Comparison of ENCODE assay signal across 9 mouse cellular contexts in genomic region chr5:20637300-20637989, GRCm38 (mm10).
A peak's percentile ranks its signal among the peaks of the same experiment; 100 is the strongest.
DNase-seq lines count a peak whose midpoint lies in the region; ATAC-seq and TF ChIP-seq lines count a peak whose summit lies in the region.
"Had no signal": no experiment of that assay in that cellular context is flagged by ENCODE, and none has a peak within 500 bp of the region (broad histone marks: within the 10 kb centered on the region; RNA-seq: fewer than 3 reads in every experiment).

No protein-coding gene starts in this region.

- no peak for DNase-seq in hindbrain, embryonic 10.5 days (ENCODE audit: low spot score)
- peak; percentile 37 for DNase-seq in NIH3T3 (ENCODE audit: low read depth)
- DNase-seq in left cerebral cortex, postnatal 4 days, result peak; percentile 14
- DNase-seq in ovary, postnatal 36 days (ENCODE audit: low spot score), result no peak
- no peak for DNase-seq in MN1 (ENCODE audit: low spot score)
- no peak for DNase-seq in spleen, postnatal 14 days (ENCODE audit: low spot score in 2 of 2)

- no peak overlapping the region for H3ac ChIP-seq in C2C12 (ENCODE audit: control insufficient read depth, insufficient read length, low read depth)

- H3K27me3 ChIP-seq in hindbrain, embryonic 15.5 days, result no peaks in the 10 kb centered on the region
- no peaks in the 10 kb centered on the region for H3K27me3 ChIP-seq in hindbrain, embryonic 10.5 days (ENCODE audit: insufficient read depth, poor library complexity, severe bottlenecking)
- no peaks in the 10 kb centered on the region for H3K27me3 ChIP-seq in C2C12 (ENCODE audit: control insufficient read depth, insufficient read depth, insufficient read length)

- H3K79me3 ChIP-seq in C2C12 (ENCODE audit: low read depth), result no peaks in the 10 kb centered on the region

- H3K79me2 ChIP-seq in C2C12 (ENCODE audit: control insufficient read depth, insufficient read depth), result no peaks in the 10 kb centered on the region

- no peak overlapping the region for H3K4me3 ChIP-seq in hindbrain, embryonic 15.5 days
- no peak overlapping the region for H3K4me3 ChIP-seq in hindbrain, embryonic 10.5 days
- no peak overlapping the region for H3K4me3 ChIP-seq in C2C12 (ENCODE audit: insufficient read depth, poor library complexity, severe bottlenecking)

- peaks cover 39% of the 10 kb centered on the region for H3K4me1 ChIP-seq in hindbrain, embryonic 15.5 days (replicated peaks)
- no peaks in the 10 kb centered on the region for H3K4me1 ChIP-seq in hindbrain, embryonic 10.5 days (replicated peaks)

- TF ChIP-seq CTCF in C2C12 (IDR thresholded peaks at IDR 0.05; ENCODE audit: control insufficient read depth, insufficient read depth, insufficient read length), result peak; percentile 15

- WGBS in hindbrain, embryonic 15.5 days, result 77% methylated on average over 5 of the region's 5 CpGs
- WGBS in hindbrain, embryonic 10.5 days, result 88% methylated on average over 5 of the region's 5 CpGs

- H3K9ac ChIP-seq in hindbrain, embryonic 15.5 days, result no peak overlapping the region

- peak; percentile 17 for ATAC-seq in hindbrain, embryonic 15.5 days (ENCODE audit: low FRiP score, low read depth)
- ATAC-seq: inflammation-experienced regulatory T-cells, adult 6 months had no signal

- intact Hi-C loops in left cerebral cortex, postnatal 4 days (cut with DNase I), result no loop called here

- no peak overlapping the region for H3K27ac ChIP-seq in hindbrain, embryonic 15.5 days (replicated peaks)
- H3K27ac ChIP-seq in hindbrain, embryonic 10.5 days, result no peak overlapping the region

- no peak overlapping the region for H3K4me2 ChIP-seq in hindbrain, embryonic 15.5 days

- no peaks in the 10 kb centered on the region for H3K36me3 ChIP-seq in hindbrain, embryonic 15.5 days
- no peaks in the 10 kb centered on the region for H3K36me3 ChIP-seq in hindbrain, embryonic 10.5 days
- H3K36me3 ChIP-seq in C2C12 (ENCODE audit: control insufficient read depth, insufficient read depth), result no peaks in the 10 kb centered on the region

- H3K9me3 ChIP-seq in hindbrain, embryonic 15.5 days, result no peaks in the 10 kb centered on the region
- H3K9me3 ChIP-seq in hindbrain, embryonic 10.5 days, result no peaks in the 10 kb centered on the region

TF ChIP-seq in C2C12, 6 proteins besides CTCF, POLR2A, EP300 and RAD21:
- TF ChIP-seq MYOD1 (IDR thresholded peaks at IDR 0.05; ENCODE audit: control insufficient read depth, insufficient read length, low read depth), result no peak
- TF ChIP-seq MYOG (IDR thresholded peaks at IDR 0.05; ENCODE audit: control insufficient read depth, extremely low read depth, insufficient read length), result no peak
- no peak for TF ChIP-seq USF1 (IDR thresholded peaks at IDR 0.05; ENCODE audit: low read depth)
- no peak for TF ChIP-seq FOSL1 (IDR thresholded peaks at IDR 0.05; ENCODE audit: insufficient read depth, low read length, poor library complexity, severe bottlenecking)
- TF ChIP-seq MAX (IDR thresholded peaks at IDR 0.05), result no peak
- no peak for TF ChIP-seq CEBPB (IDR thresholded peaks at IDR 0.05; ENCODE audit: low read depth)

Comparison
In these comparisons a context has a peak if more than half of its experiments do, and no peak if none do; other contexts are left out.
1. DNase-seq: peak in NIH3T3 (single experiment) and left cerebral cortex, postnatal 4 days (single experiment); none in hindbrain, embryonic 10.5 days (single experiment), ovary, postnatal 36 days (single experiment), MN1 (single experiment) and spleen, postnatal 14 days (0 of 2).